Mouse (Mus musculus) left cerebral cortex, postnatal 14 days (tissue): ENCODE results near the gene Ufl1. TPM values are rescaled to one million over a fixed set of nuclear protein-coding genes. Genes with fewer than 3 reads are reported as not detected.

Experiments
- total RNA-seq, 2 experiments: library from RNA; stranded (reverse); gene quantifications; 2 replicates each; pipeline ENCODE4 v1.2.3; 2021

The Ufl1 gene
- total RNA-seq, 2 experiments from 2014 or later: 26.9 to 29.7 TPM

Other genes starting within 250 kb of the Ufl1 start
- gene Fhl5, start 38.9 kb downstream of the Ufl1 start, total RNA-seq: 1 to 10 TPM in 1 of 2 experiments, under 1 TPM in 1; 0.82 to 1.8 TPM